Mouse (Mus musculus): ENCODE results near the gene Thsd4. TPM values are rescaled to one million over a fixed set of nuclear protein-coding genes. Genes with fewer than 3 reads are reported as not detected.

Gene Thsd4
- polyA plus RNA-seq, 1 experiment from 2014 or later, result 9.3 TPM

DNA sequence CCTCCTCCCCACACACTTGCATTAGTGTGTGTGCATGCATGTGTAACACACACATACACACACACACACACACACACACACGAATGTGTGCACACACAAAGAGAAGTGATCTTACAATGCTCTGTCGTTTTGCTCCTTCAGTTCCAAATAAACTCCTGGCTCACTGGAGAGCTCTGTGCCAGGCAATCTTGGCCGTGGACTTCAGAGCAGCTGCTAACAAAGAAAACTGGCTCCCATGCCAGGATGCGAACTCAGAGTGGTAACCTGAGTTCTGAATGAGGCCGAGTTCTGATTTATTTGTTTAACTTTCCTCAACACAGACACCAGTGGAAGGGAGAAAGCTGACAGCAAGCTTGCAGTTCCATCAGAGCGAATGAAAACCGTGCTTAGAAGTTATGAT, 294.1 kb downstream of the Thsd4 start:
- no peak for ATAC-seq (ENCODE audit: low FRiP score)
- Histone ChIP-seq H3K4me1 (peaks cover 25% of the 10 kb centered on the region), H3K4me3 (no peak overlapping the region), H3K36me3 (no peaks in the 10 kb centered on the region), H3K27me3 (no peaks in the 10 kb centered on the region), H3K27ac (no peak overlapping the region), H3K9ac (no peak overlapping the region), H3K9me3 (replicated peaks) (no peaks in the 10 kb centered on the region), H3K4me2 (replicated peaks) (no peak overlapping the region)
- WGBS, result 81% methylated on average over 7 of the region's 7 CpGs

DNA sequence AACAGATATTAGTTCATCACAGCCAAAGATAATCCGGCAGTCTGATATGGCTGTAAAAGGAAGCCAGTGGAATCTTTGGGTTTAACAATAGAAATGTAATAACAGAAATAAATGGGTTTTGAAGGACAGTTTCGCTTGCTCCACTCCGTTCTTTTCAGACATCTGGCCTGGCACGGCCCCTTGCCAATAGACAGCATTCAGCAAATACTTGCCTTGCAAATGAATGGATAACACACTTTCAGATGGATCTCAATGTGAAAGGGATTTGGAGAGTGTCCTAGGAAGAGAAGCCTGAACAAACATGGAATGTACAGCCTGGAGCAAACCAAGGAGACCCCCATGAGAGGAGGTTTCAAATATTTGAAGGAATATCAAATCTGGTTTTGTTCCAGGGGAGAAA, 295.2 kb downstream of the Thsd4 start:
- H3K9ac ChIP-seq, result no peak overlapping the region
- H3K9me3 ChIP-seq (replicated peaks), result no peaks in the 10 kb centered on the region
- H3K4me1 ChIP-seq, result peaks cover 16% of the 10 kb centered on the region
- 85% methylated on average over 4 of the region's 4 CpGs for WGBS
- H3K36me3 ChIP-seq, result no peaks in the 10 kb centered on the region
- no peak overlapping the region for H3K4me2 ChIP-seq (replicated peaks)
- no peak overlapping the region for H3K27ac ChIP-seq
- H3K4me3 ChIP-seq, result no peak overlapping the region
- ATAC-seq (ENCODE audit: low FRiP score), result no peak
- no peaks in the 10 kb centered on the region for H3K27me3 ChIP-seq

DNA sequence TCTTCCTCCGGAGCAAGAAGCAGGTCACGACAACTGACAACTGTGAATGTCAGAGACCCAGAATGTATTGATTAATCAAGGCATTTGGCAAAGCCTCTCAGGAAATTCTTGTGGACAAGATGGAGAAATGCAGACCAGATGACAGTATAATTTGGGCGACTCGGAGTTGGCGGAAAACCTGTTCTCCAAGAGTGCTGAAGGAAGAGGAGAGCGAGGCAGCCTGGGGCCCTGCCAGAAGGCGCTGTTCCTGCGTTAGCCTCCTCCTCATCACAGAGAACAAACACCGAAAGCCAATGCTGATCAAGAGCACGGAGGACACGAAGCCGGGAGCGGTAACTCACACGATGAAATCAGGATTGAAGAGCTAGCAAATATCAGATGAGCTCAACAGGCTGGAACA, 295.7 kb downstream of the Thsd4 start:
- no peak overlapping the region for H3K9ac ChIP-seq
- no peaks in the 10 kb centered on the region for H3K9me3 ChIP-seq (replicated peaks)
- H3K4me3 ChIP-seq, result no peak overlapping the region
- no peak overlapping the region for H3K27ac ChIP-seq
- 82% methylated on average over 14 of the region's 14 CpGs for WGBS
- H3K36me3 ChIP-seq, result no peaks in the 10 kb centered on the region
- no peaks in the 10 kb centered on the region for H3K27me3 ChIP-seq
- H3K4me2 ChIP-seq (replicated peaks), result no peak overlapping the region
- no peak for ATAC-seq (ENCODE audit: low FRiP score)
- peaks cover 12% of the 10 kb centered on the region for H3K4me1 ChIP-seq

DNA sequence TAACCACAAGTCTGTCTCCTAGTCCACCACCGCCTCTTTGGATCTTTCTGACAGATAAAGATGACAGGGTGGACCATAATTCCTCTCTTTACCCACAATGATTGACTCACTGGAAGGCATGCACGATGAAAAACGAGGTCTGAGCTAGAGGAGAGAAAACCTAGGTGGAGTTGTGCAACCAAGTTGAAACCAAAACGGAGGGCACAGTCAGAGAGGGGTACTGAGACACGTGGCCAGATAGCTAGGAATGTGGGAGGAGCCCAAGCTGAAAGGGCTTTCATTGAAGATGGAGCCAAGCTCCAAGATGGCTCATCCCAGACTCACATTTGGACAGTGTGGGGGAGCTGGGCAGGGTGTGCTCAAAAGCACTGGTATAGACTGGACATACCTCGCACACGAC, 296.4 kb downstream of the Thsd4 start:
- H3K4me2 ChIP-seq (replicated peaks), result no peak overlapping the region
- peaks cover 7% of the 10 kb centered on the region for H3K4me1 ChIP-seq
- no peak overlapping the region for H3K27ac ChIP-seq
- 83% methylated on average over 7 of the region's 7 CpGs for WGBS
- ATAC-seq (ENCODE audit: low FRiP score), result no peak
- H3K9ac ChIP-seq, result no peak overlapping the region
- no peaks in the 10 kb centered on the region for H3K27me3 ChIP-seq
- no peaks in the 10 kb centered on the region for H3K9me3 ChIP-seq (replicated peaks)
- H3K36me3 ChIP-seq, result no peaks in the 10 kb centered on the region
- no peak overlapping the region for H3K4me3 ChIP-seq

DNA sequence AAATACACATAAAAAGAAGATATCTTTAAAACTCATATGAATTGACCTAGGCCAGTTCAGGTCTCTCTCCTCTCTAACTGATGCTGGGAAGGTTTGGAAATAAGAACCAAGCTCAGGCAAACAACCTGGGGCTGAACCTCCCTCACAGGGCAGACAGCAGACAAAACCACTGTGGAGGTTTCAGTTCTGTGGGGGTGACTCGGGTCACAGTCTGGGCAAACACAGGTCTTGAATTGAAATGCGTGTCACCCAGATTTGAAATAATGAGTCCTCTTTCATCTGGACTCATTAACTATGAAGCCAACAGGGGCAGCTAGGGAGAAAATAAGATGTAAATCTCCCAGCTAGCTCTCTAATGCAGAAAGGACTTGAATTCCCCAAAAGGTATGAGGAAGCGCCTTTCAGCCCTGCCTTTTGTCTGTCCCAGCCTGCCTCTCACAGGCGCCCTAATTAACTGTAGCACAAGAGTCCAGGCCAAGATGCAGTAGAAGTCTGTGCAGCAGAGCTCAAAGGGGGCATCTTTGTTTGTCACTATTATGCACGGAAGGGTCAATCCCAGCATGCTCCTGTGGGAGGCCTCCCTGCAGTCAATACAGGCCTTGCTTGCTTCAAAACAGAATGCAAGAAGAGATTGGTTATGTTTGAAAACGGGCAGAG, 297.7 kb downstream of the Thsd4 start:
- WGBS, result 20% methylated on average over 6 of the region's 6 CpGs

DNA sequence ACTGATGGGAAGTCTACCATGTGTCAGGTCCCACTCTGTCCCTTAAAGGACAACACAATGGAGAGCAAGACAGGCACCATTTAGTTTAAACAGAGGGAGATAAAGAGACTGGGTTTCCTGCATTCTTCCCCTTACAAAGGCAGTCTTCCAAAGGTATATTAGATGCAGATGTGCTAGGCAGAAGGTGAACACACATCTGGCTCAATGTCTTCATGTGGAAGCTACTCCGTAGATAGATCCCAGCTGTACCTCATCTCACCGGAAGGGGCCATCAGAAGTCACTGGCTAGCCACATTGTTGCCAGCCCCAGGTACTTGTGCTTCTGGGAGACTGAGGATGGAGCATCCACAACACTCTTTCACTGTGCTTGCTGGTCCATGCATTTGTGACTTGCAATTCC, 301.4 kb downstream of the Thsd4 start:
- H3K36me3 ChIP-seq, result no peaks in the 10 kb centered on the region

More for the DNA sequence above, 297.7 kb downstream of the Thsd4 start:
- H3K36me3 ChIP-seq, result no peaks in the 10 kb centered on the region
- no peaks in the 10 kb centered on the region for H3K9me3 ChIP-seq (replicated peaks)
- peaks cover 7% of the 10 kb centered on the region for H3K4me1 ChIP-seq
- H3K4me3 ChIP-seq, result no peak overlapping the region
- H3K27ac ChIP-seq, result peak overlapping the region; percentile 52
- H3K9ac ChIP-seq, result no peak overlapping the region
- H3K4me2 ChIP-seq (replicated peaks), result no peak overlapping the region
- ATAC-seq (ENCODE audit: low FRiP score), result no peak; the same call in 1 of the 2 replicates
- H3K27me3 ChIP-seq, result no peaks in the 10 kb centered on the region

DNA sequence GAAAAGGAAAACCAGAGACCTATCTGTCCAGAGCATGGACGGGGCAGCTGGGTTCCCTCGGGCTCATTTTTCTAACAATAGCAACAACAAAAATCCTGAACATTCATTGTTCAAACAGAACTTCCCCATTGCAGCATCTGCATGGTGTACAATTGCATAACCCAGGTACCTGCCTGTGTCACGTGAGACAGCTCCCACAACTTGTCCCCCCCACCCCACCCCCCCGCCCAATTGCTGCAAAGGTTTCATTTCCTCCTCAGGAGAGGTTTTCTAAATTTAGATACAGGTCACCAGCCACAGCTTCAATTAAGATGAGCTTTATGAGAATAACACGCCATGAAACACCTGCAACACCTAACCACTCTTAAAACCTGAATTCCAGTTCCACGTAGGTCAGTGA, 303.4 kb downstream of the Thsd4 start:
- WGBS, result 79% methylated on average over 6 of the region's 6 CpGs
- H3K9me3 ChIP-seq (replicated peaks), result no peaks in the 10 kb centered on the region
- H3K9ac ChIP-seq, result no peak overlapping the region
- no peaks in the 10 kb centered on the region for H3K27me3 ChIP-seq
- no peak overlapping the region for H3K4me3 ChIP-seq
- no peaks in the 10 kb centered on the region for H3K4me1 ChIP-seq
- H3K36me3 ChIP-seq, result no peaks in the 10 kb centered on the region
- H3K27ac ChIP-seq, result no peak overlapping the region
- no peak overlapping the region for H3K4me2 ChIP-seq (replicated peaks)
- no peak for ATAC-seq (ENCODE audit: low FRiP score)

More for the DNA sequence above, 301.4 kb downstream of the Thsd4 start:
- no peak for ATAC-seq (ENCODE audit: low FRiP score)
- peaks cover 7% of the 10 kb centered on the region for H3K4me1 ChIP-seq
- H3K4me2 ChIP-seq (replicated peaks), result no peak overlapping the region
- H3K4me3 ChIP-seq, result no peak overlapping the region
- no peaks in the 10 kb centered on the region for H3K9me3 ChIP-seq (replicated peaks)
- H3K27ac ChIP-seq, result no peak overlapping the region
- H3K9ac ChIP-seq, result no peak overlapping the region
- 81% methylated on average over 2 of the region's 2 CpGs for WGBS
- H3K27me3 ChIP-seq, result no peaks in the 10 kb centered on the region

DNA sequence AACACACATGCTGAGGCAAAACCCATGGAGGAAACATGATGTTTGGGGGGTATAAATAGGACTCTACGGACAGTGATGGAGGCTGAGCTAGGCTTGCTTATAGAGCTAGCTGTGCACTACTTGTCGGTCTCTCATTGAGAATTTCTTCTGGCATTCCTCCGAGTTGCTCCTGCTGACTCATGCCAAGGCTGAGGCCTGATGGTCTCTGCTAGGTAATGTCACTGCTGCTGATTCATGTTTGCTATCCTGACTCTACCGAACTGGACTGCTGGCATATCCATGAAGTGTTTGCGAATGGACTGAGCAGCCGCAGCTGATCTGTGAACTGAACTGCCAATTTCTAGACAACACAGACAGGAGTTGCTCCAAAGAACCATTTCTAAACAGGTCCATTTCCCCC, 305.8 kb downstream of the Thsd4 start:
- Histone ChIP-seq H3K9me3 (replicated peaks) (no peaks in the 10 kb centered on the region), H3K4me2 (replicated peaks) (no peak overlapping the region), H3K4me1 (no peaks in the 10 kb centered on the region), H3K27me3 (no peaks in the 10 kb centered on the region), H3K36me3 (no peaks in the 10 kb centered on the region), H3K9ac (no peak overlapping the region), H3K27ac (no peak overlapping the region), H3K4me3 (no peak overlapping the region)
- ATAC-seq (ENCODE audit: low FRiP score), result no peak
- 89% methylated on average over 6 of the region's 6 CpGs for WGBS

DNA sequence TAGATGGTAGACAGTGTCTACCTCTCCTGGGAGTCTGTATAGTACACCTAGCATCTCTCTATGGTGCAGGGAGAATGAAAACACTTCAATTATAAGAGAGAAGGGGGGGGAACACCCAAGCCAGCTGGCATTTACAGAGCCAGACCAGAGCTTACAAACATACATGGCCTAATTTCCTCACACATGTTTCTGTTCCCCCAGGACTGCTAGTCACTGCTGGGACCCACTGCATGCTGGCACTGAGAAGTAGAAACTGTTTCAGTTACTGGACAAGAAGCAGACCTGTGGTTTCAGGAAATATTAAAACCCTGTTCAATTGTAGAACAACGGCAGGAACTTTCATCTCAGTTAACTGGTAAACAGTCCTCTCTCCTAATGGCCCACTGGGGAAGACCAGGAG, 308.7 kb downstream of the Thsd4 start:
- WGBS, result 85% methylated on average over 1 of the region's 1 CpGs
- Histone ChIP-seq H3K4me1 (no peaks in the 10 kb centered on the region), H3K27me3 (no peaks in the 10 kb centered on the region), H3K27ac (no peak overlapping the region), H3K9me3 (replicated peaks) (no peaks in the 10 kb centered on the region), H3K4me3 (no peak overlapping the region), H3K4me2 (replicated peaks) (no peak overlapping the region), H3K36me3 (no peaks in the 10 kb centered on the region), H3K9ac (no peak overlapping the region)
- no peak for ATAC-seq (ENCODE audit: low FRiP score)

DNA sequence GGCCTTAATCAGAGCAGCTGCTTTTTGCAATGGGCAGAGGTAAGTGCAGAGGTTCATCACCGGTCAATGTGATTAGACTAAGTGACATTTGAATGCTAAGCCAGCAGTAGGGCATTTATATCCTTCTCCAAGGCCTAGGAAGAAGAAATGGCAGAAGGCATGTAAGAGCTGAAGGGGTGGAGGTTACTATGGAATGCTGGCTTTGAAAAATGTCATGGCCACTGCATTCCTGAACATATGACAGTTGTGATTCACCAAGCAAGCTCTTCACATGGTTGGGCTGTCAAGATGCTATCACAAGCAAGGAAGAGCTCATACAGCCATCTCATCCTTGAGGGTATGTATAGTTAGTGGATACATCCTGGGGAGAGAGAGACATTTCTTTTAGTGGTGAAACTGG, 313.0 kb downstream of the Thsd4 start:
- 95% methylated on average over 1 of the region's 1 CpGs for WGBS
- Histone ChIP-seq H3K4me1 (no peaks in the 10 kb centered on the region), H3K36me3 (no peaks in the 10 kb centered on the region), H3K9me3 (replicated peaks) (no peaks in the 10 kb centered on the region), H3K27ac (no peak overlapping the region), H3K9ac (no peak overlapping the region), H3K4me3 (no peak overlapping the region), H3K4me2 (replicated peaks) (no peak overlapping the region), H3K27me3 (no peaks in the 10 kb centered on the region)
- ATAC-seq (ENCODE audit: low FRiP score), result no peak

DNA sequence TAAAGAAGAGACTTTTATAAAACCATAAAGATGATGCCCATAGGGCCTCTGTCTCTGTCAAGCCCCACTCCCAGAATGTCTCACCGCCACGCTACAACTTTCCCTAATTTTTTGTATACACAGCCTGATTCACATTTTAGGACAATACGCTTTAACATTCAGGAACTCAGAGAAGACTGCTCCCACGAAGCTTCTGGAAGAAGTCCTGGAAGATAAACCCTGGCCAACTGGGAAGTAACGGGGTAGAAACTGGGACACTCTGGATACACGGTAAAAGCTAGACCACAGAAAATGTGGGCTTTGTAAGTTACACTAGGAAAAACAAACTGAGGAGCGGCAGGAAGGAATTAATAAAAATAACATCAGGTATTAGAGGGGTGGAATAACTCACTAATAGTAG, 318.7 kb downstream of the Thsd4 start:
- H3K27ac ChIP-seq, result no peak overlapping the region
- H3K4me1 ChIP-seq, result no peaks in the 10 kb centered on the region
- ATAC-seq (ENCODE audit: low FRiP score), result no peak
- no peaks in the 10 kb centered on the region for H3K9me3 ChIP-seq (replicated peaks)
- H3K4me3 ChIP-seq, result no peak overlapping the region
- H3K4me2 ChIP-seq (replicated peaks), result no peak overlapping the region
- no peaks in the 10 kb centered on the region for H3K36me3 ChIP-seq
- WGBS, result 85% methylated on average over 7 of the region's 7 CpGs
- H3K9ac ChIP-seq, result no peak overlapping the region
- H3K27me3 ChIP-seq, result no peaks in the 10 kb centered on the region

DNA sequence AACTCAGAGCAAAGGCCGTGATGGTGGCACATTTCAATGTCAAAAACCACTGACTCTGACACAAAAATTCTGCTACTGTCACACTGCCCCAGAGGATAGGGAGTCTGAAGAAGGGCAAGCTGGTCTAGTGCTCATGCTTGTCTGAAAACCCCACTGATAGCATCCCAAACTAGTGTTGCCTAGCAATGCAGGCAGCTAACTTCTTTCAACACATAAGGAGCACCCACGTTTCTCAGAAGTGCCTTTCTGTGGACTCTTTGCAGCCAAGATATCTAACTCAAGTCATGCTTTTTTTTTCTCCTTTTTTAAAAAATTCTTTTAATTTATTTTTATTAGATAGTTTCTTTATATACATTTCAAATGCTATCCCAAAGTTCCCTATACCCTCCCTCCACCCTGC, 321.4 kb downstream of the Thsd4 start:
- no peak overlapping the region for H3K9ac ChIP-seq
- no peaks in the 10 kb centered on the region for H3K4me1 ChIP-seq
- no peaks in the 10 kb centered on the region for H3K36me3 ChIP-seq
- WGBS, result 82% methylated on average over 2 of the region's 2 CpGs
- ATAC-seq (ENCODE audit: low FRiP score), result no peak
- H3K9me3 ChIP-seq (replicated peaks), result no peaks in the 10 kb centered on the region
- no peak overlapping the region for H3K4me3 ChIP-seq
- H3K27ac ChIP-seq, result no peak overlapping the region
- H3K27me3 ChIP-seq, result no peaks in the 10 kb centered on the region
- no peak overlapping the region for H3K4me2 ChIP-seq (replicated peaks)

DNA sequence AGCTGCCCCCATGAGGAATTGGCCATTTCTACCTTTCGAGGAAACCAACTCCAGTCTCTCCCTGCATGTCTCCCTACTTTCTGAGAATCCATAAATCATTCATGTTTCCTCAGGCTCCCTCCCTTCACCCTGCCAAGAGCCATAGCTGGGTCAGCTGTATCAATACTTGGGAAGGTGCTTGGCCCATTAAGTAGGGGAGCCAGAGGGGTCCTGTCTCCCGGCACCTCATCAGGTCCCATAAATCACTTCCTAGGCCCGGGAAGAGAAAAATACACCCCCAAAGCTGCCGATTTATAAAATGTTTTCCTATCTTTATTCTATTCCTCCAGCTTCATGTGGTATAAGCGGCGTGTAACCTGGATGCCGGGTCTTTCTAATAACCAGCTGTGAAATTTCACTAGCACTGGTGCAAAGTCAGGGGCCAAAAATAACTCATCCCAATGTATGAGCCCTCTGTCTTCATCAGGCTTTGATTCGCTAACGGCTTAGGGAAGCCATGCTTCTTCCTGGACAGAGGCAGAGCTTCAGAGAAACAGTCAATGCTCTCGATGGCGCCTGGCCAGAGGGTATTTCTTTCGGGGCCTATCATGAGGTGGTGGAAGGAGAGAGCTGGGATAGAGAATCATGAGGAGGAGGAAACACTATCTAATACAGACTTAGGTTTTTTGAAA, 323.2 kb downstream of the Thsd4 start:
- Histone ChIP-seq H3K4me3 (no peak overlapping the region), H3K4me2 (replicated peaks) (no peak overlapping the region), H3K9ac (no peak overlapping the region), H3K27ac (no peak overlapping the region), H3K36me3 (no peaks in the 10 kb centered on the region), H3K27me3 (no peaks in the 10 kb centered on the region), H3K9me3 (replicated peaks) (no peaks in the 10 kb centered on the region), H3K4me1 (peaks cover 4% of the 10 kb centered on the region)
- no peak for ATAC-seq (ENCODE audit: low FRiP score)
- WGBS, result 90% methylated on average over 12 of the region's 12 CpGs
